Mouse (Mus musculus) embryonic fibroblast, embryonic 13.5 days (primary cell): Measurements from ENCODE around the gene Lce3b. TPM values are rescaled to one million over a fixed set of nuclear protein-coding genes. Genes with fewer than 3 reads are reported as not detected.

Experiments
- H3K27ac ChIP-seq: 2 replicates; pipeline ENCODE4 v1.5.1; 2012; ENCODE audit warnings: low read length, control low read depth, inconsistent platforms; ENCODE audit not compliant: insufficient read depth
- H3K4me1 ChIP-seq: 2 replicates; pipeline ENCODE4 v1.6.1; 2011; ENCODE audit warnings: low read length; ENCODE audit not compliant: control insufficient read depth, insufficient read depth
- H3K4me3 ChIP-seq: 2 replicates; pipeline ENCODE4 v1.5.1; 2011; ENCODE audit warnings: mild to moderate bottlenecking, control low read depth, low read length; ENCODE audit not compliant: insufficient read depth
- CTCF ChIP-seq: IDR thresholded peaks from 2 replicates; pipeline ENCODE4 v1.5.1; 2011; ENCODE audit warnings: mild to moderate bottlenecking, control low read depth, low read length, moderate library complexity, borderline replicate concordance; ENCODE audit not compliant: insufficient read depth
- POLR2A ChIP-seq: IDR thresholded peaks from 2 replicates; pipeline ENCODE4 v1.6.1; 2011; ENCODE audit warnings: low read depth, mild to moderate bottlenecking, control low read depth, low read length, moderate library complexity
- polyA plus RNA-seq: library from polyadenylated mRNA; stranded (reverse); fragments of >200 nt; gene quantifications from 2 replicates; pipeline ENCODE4 v1.2.4, GENCODE M21; 2011; ENCODE audit warnings: low read depth; ENCODE audit not compliant: missing spikeins, insufficient read length

Gene Lce3b
- polyA plus RNA-seq, 1 experiment: not detected

DNA sequence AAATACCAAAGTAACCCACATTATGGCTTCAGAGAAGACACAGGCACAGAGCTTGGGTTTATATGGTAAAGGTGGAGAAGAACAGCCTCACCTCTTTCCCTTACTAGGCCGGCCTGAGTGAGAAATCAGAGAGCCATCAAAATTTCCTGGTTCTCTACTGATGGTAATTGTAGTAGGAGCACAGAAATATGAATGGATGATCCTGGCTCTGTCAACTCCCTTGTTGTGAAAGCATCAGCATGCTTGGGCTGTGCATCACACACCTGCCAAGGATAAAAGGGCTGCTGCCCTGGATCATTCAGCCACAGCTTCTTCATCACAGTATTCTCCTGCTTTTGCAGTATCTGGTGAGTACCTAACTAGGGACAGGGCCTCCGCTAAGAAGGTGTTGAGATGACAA lies 34.0 kb downstream of the Lce3b start, which contains the start of gene Lce3e:
Gene Lce3e (plus strand): TSS at position 301 of the 400 bp plus-strand sequence.
- no peak for TF ChIP-seq CTCF
- TF ChIP-seq POLR2A: no peak
- Histone ChIP-seq H3K27ac (no peak within 1 kb of the TSS), H3K4me3 (no peak within 1 kb of the TSS), H3K4me1 (no peaks in the 10 kb centered on the region)

DNA sequence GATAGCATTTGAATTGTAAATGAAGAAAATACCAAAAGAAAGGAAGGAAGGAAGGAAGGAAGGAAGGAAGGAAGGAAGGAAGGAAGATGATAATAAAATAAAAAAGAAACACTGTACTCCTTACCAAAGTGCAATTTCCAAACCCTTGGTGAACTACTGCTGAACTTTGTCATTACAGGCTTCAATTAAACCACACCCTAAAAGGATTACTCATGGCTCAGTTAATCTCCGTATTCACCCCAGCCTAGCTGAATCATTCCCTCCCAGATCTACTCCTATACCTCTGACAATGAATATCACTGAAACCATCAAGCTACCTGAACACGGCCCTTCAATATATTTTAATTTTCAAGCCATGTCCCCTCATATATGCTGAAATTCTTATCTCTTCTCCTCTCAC lies 45.7 kb downstream of the Lce3b start:
- H3K27ac ChIP-seq: no peak overlapping the region
- TF ChIP-seq CTCF (no peak), POLR2A (no peak)
- no peak overlapping the region for H3K4me3 ChIP-seq
- peaks cover 6% of the 10 kb centered on the region for H3K4me1 ChIP-seq

Other genes starting within 250 kb of the Lce3b start
- gene Lce1d, start 245.8 kb upstream of the Lce3b start, polyA plus RNA-seq: not detected in 2 replicates
- gene Lce1e, start 223.9 kb upstream of the Lce3b start, polyA plus RNA-seq: not detected in 2 replicates
- gene Lce1f, start 212.6 kb upstream of the Lce3b start, polyA plus RNA-seq: not detected in 2 replicates
- gene Gm38119, start 193.9 kb upstream of the Lce3b start, polyA plus RNA-seq: not detected in 2 replicates
- not detected in 2 replicates for gene Lce1g, start 180.6 kb upstream of the Lce3b start, polyA plus RNA-seq
- not detected in 2 replicates for gene Lce1h, start 167.9 kb upstream of the Lce3b start, polyA plus RNA-seq
- gene Lce1i, start 154.1 kb upstream of the Lce3b start, polyA plus RNA-seq: not detected in 2 replicates
- gene Lce1j, start 142.5 kb upstream of the Lce3b start, polyA plus RNA-seq: not detected in 2 replicates
- not detected in 2 replicates for gene Lce1k, start 125.1 kb upstream of the Lce3b start, polyA plus RNA-seq
- gene Kprp, start 105.7 kb upstream of the Lce3b start, polyA plus RNA-seq: not detected in 2 replicates
- not detected in 2 replicates for gene Lce1l, start 81.7 kb upstream of the Lce3b start, polyA plus RNA-seq
- gene 2310050C09Rik, start 62.8 kb upstream of the Lce3b start, polyA plus RNA-seq: not detected in 2 replicates
- not detected in 2 replicates for gene Lce3a, start 6.7 kb upstream of the Lce3b start, polyA plus RNA-seq
- gene Lce3c, start 11.5 kb downstream of the Lce3b start, polyA plus RNA-seq: not detected in 2 replicates
- gene Lce3d, start 24.4 kb downstream of the Lce3b start, polyA plus RNA-seq: not detected in 2 replicates
- gene Lce3e, start 34.1 kb downstream of the Lce3b start, polyA plus RNA-seq: not detected in 2 replicates
- gene Lce3f, start 59.2 kb downstream of the Lce3b start, polyA plus RNA-seq: not detected in 2 replicates
- 0.74 and 1.4 TPM in 2 replicates for gene Crct1, start 82.7 kb downstream of the Lce3b start, polyA plus RNA-seq
- gene Lce1m, start 86.1 kb downstream of the Lce3b start, polyA plus RNA-seq: not detected in 2 replicates
- gene Gm4858, start 135.8 kb downstream of the Lce3b start, polyA plus RNA-seq: not detected in 2 replicates
- gene Crnn, start 211.8 kb downstream of the Lce3b start, polyA plus RNA-seq: not detected in 2 replicates